Mouse (Mus musculus) heart, adult 2 months (tissue): ENCODE data around the gene Magi2.

Experiments used
- CTCF ChIP-seq: fragments of 200-600 bp; IDR thresholded peaks from 2 replicates; pipeline ENCODE4 v1.8.1; 2022; ENCODE audit warnings: antibody characterized with exemption, mild to moderate bottlenecking, moderate library complexity
- EP300 ChIP-seq: fragments of 200-500 bp; IDR thresholded peaks from 2 replicates; pipeline ENCODE4 v1.6.1; 2011; ENCODE audit warnings: low read depth, low read length, control low read depth; ENCODE audit not compliant: insufficient read depth
- POLR2A ChIP-seq: fragments of 200-500 bp; IDR thresholded peaks from 2 replicates; pipeline ENCODE4 v1.6.1; 2011; ENCODE audit warnings: mild to moderate bottlenecking, low read depth, low read length, control low read depth; ENCODE audit not compliant: insufficient read depth

DNA sequence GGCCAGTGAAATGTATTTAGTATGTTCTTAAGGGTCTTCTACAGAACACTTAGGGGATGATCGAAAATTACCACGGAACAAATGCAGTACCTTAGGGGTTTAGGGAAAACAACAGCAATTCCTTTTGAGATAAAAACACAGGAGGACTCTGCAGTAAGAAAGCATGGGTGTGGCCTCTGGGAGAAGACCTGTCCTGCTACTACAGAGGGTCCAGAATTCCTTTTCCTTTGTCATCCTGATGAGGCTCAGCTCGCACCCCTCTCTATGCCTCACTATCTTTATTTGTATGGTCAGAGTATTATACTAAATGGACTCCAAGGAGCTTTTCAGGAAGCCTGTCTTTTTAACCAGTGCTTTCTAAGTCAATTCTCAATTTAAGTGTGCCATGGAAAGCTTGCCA, 877.7 kb downstream of the Magi2 start:
- TF ChIP-seq CTCF: no peak
- no peak for TF ChIP-seq EP300
- TF ChIP-seq POLR2A: no peak
